Comparison of ENCODE assay signal across 26 mouse cellular contexts in genomic region chr8:8700229-8700628, GRCm38 (mm10).
"Had no signal": no experiment of that assay in that cellular context is flagged by ENCODE, and none has a peak within 500 bp of the region (broad histone marks: within the 10 kb centered on the region; RNA-seq: fewer than 3 reads in every experiment).

No protein-coding gene starts in this region.

- H3K27ac ChIP-seq: heart, embryonic 13.5 days; heart, embryonic 15.5 days; hindbrain, embryonic 13.5 days; hindbrain, embryonic 15.5 days; intestine, embryonic 15.5 days; layer of hippocampus, adult 2 months; left cerebral cortex, adult 2 months; limb, embryonic 10.5 days; limb, embryonic 12.5 days; liver, embryonic 13.5 days; liver, embryonic 15.5 days had no signal

- H3K27me3 ChIP-seq: heart, embryonic 13.5 days; heart, embryonic 15.5 days; hindbrain, embryonic 13.5 days; hindbrain, embryonic 15.5 days; intestine, embryonic 15.5 days; limb, embryonic 12.5 days; liver, embryonic 13.5 days; liver, embryonic 15.5 days had no signal

- DNase-seq: gastrocnemius, postnatal 14 days; gastrocnemius, postnatal 36 days; heart, adult 18-20 months; heart, postnatal 14 days; heart, postnatal 36 days; kidney, adult 18-20 months; kidney, adult 8-10 months; kidney, postnatal 10 days; kidney, postnatal 25 days; kidney, postnatal 4 days; liver; liver, embryonic 13.5 days had no signal

- ATAC-seq: inflammation-experienced regulatory T-cells, adult 6 months; intestine, embryonic 15.5 days; intestine, postnatal 0 days had no signal

- H3K36me3 ChIP-seq: heart, embryonic 13.5 days; heart, embryonic 15.5 days; hindbrain, embryonic 13.5 days; hindbrain, embryonic 15.5 days; intestine, embryonic 15.5 days; limb, embryonic 10.5 days; limb, embryonic 12.5 days; liver, embryonic 13.5 days; liver, embryonic 15.5 days had no signal

- H3K4me1 ChIP-seq: heart, embryonic 15.5 days; hindbrain, embryonic 13.5 days; hindbrain, embryonic 15.5 days; intestine, embryonic 15.5 days; limb, embryonic 10.5 days; limb, embryonic 12.5 days; liver, embryonic 13.5 days; liver, embryonic 15.5 days had no signal

- H3K9ac ChIP-seq: heart, embryonic 13.5 days; heart, embryonic 15.5 days; hindbrain, embryonic 13.5 days; hindbrain, embryonic 15.5 days; intestine, embryonic 15.5 days; limb, embryonic 12.5 days; liver, embryonic 13.5 days; liver, embryonic 15.5 days had no signal

- H3K9me3 ChIP-seq: heart, embryonic 13.5 days; heart, embryonic 15.5 days; hindbrain, embryonic 13.5 days; hindbrain, embryonic 15.5 days; intestine, embryonic 15.5 days; limb, embryonic 10.5 days; liver, embryonic 13.5 days; liver, embryonic 15.5 days had no signal

- H3K4me3 ChIP-seq: heart, embryonic 13.5 days; heart, embryonic 15.5 days; hindbrain, embryonic 13.5 days; hindbrain, embryonic 15.5 days; intestine, embryonic 15.5 days; layer of hippocampus, adult 2 months; left cerebral cortex, adult 2 months; limb, embryonic 10.5 days; limb, embryonic 12.5 days; liver, embryonic 13.5 days; liver, embryonic 15.5 days had no signal

- H3K4me2 ChIP-seq: heart, embryonic 11.5 days; heart, embryonic 13.5 days; heart, embryonic 15.5 days; hindbrain, embryonic 13.5 days; hindbrain, embryonic 15.5 days; intestine, embryonic 15.5 days; limb, embryonic 12.5 days; liver, embryonic 11.5 days; liver, embryonic 13.5 days; liver, embryonic 15.5 days had no signal
